In genomic region chr2:155818596-155819391, GRCm38 (mm10) we compare ENCODE assay signal across 8 mouse cellular contexts. TPM values are rescaled to one million over a fixed set of nuclear protein-coding genes. Genes with fewer than 3 reads are reported as not detected.
DNase-seq lines count a peak whose midpoint lies in the region; ATAC-seq and TF ChIP-seq lines count a peak whose summit lies in the region.

No protein-coding gene starts in this region.

- peaks cover 52% of the 10 kb centered on the region for H3K36me3 ChIP-seq in E14TG2a.4 (ENCODE audit: insufficient read depth, low read length)
- H3K36me3 ChIP-seq in forebrain, embryonic 13.5 days (ENCODE audit: poor library complexity, severe bottlenecking) = peaks cover 51% of the 10 kb centered on the region
- H3K36me3 ChIP-seq in liver, postnatal 0 days (replicated peaks; ENCODE audit: insufficient read depth, low read length) = peaks cover 34% of the 10 kb centered on the region
- peaks cover 23% of the 10 kb centered on the region for H3K36me3 ChIP-seq in neural tube, embryonic 14.5 days (ENCODE audit: control insufficient read depth, insufficient read depth, low read length)

- H3K4me2 ChIP-seq in forebrain, embryonic 13.5 days = peak overlapping the region; percentile 96
- peak overlapping the region; percentile 99 for H3K4me2 ChIP-seq in liver, postnatal 0 days (ENCODE audit: low read depth, low read length)
- H3K4me2 ChIP-seq in neural tube, embryonic 14.5 days (ENCODE audit: low read depth, low read length) = peak overlapping the region; percentile 81

- DNase-seq in c-Kit-positive CD71-positive TER-119-positive erythroid progenitor cells, embryonic 14.5 days (ENCODE audit: low spot score) = peak; percentile 90
- peak; percentile 96 for DNase-seq in heart, postnatal 10 days
- peak; percentile 97 for DNase-seq in large intestine, adult 2 months (ENCODE audit: low read depth, low spot score)
- peak; percentile 97 for DNase-seq in liver, postnatal 0 days
- DNase-seq in testis, postnatal 10 days (ENCODE audit: low spot score) = peak; percentile 96

- peak overlapping the region; percentile 90 for H3K4me3 ChIP-seq in E14TG2a.4 (replicated peaks; ENCODE audit: low read length)
- H3K4me3 ChIP-seq in forebrain, embryonic 13.5 days = peak overlapping the region; percentile 52
- peak overlapping the region; percentile 80 for H3K4me3 ChIP-seq in liver, postnatal 0 days (ENCODE audit: low read depth, low read length)
- peak overlapping the region; percentile 52 for H3K4me3 ChIP-seq in neural tube, embryonic 14.5 days (ENCODE audit: low read depth, low read length)

- no peaks in the 10 kb centered on the region for H3K27me3 ChIP-seq in E14TG2a.4 (ENCODE audit: insufficient read depth, low read length)
- no peaks in the 10 kb centered on the region for H3K27me3 ChIP-seq in forebrain, embryonic 13.5 days
- H3K27me3 ChIP-seq in liver, postnatal 0 days (ENCODE audit: insufficient read depth, low read length) = no peaks in the 10 kb centered on the region
- no peaks in the 10 kb centered on the region for H3K27me3 ChIP-seq in neural tube, embryonic 14.5 days (ENCODE audit: control insufficient read depth, insufficient read depth, low read length)

- TF ChIP-seq CTCF in E14TG2a.4 (conservative IDR thresholded peaks at IDR 0.05; ENCODE audit: low read length) = no peak
- TF ChIP-seq CTCF in liver, postnatal 0 days (IDR thresholded peaks at IDR 0.05; ENCODE audit: low read depth) = no peak

- no peak for TF ChIP-seq EP300 in liver, postnatal 0 days (IDR thresholded peaks at IDR 0.05; ENCODE audit: low read depth)

- H3K4me1 ChIP-seq in E14TG2a.4 (replicated peaks; ENCODE audit: low read depth, low read length) = peaks cover 62% of the 10 kb centered on the region
- H3K4me1 ChIP-seq in forebrain, embryonic 13.5 days = peaks cover 22% of the 10 kb centered on the region
- H3K4me1 ChIP-seq in liver, postnatal 0 days (ENCODE audit: insufficient read depth) = peaks cover 15% of the 10 kb centered on the region
- H3K4me1 ChIP-seq in neural tube, embryonic 14.5 days (ENCODE audit: control insufficient read depth, insufficient read depth, low read length) = peaks cover 12% of the 10 kb centered on the region; the same call in 1 of the 2 replicates

- H3K9me3 ChIP-seq in E14TG2a.4 (ENCODE audit: low read length) = no peaks in the 10 kb centered on the region
- no peaks in the 10 kb centered on the region for H3K9me3 ChIP-seq in forebrain, embryonic 13.5 days (replicated peaks)
- no peaks in the 10 kb centered on the region for H3K9me3 ChIP-seq in liver, postnatal 0 days (ENCODE audit: low read length)
- H3K9me3 ChIP-seq in neural tube, embryonic 14.5 days (ENCODE audit: control insufficient read depth, low read length) = no peaks in the 10 kb centered on the region

- ATAC-seq in forebrain, embryonic 13.5 days = peak; percentile 95
- peak; percentile 97 for ATAC-seq in liver, postnatal 0 days
- peak; percentile 93 for ATAC-seq in neural tube, embryonic 14.5 days (ENCODE audit: low read depth)

- H3K9ac ChIP-seq in forebrain, embryonic 13.5 days = peak overlapping the region; percentile 84
- H3K9ac ChIP-seq in liver, postnatal 0 days (replicated peaks) = peak overlapping the region; percentile 91
- peak overlapping the region; percentile 80 for H3K9ac ChIP-seq in neural tube, embryonic 14.5 days (replicated peaks; ENCODE audit: low read depth, low read length)

- intact Hi-C loops in heart, postnatal 10 days (cut with DNase I) = no loop called here

- H3K27ac ChIP-seq in forebrain, embryonic 13.5 days = peak overlapping the region; percentile 76
- peak overlapping the region; percentile 88 for H3K27ac ChIP-seq in liver, postnatal 0 days (ENCODE audit: low read depth)
- peak overlapping the region; percentile 85 for H3K27ac ChIP-seq in neural tube, embryonic 14.5 days (ENCODE audit: low read depth, low read length)

- 5% methylated on average over 37 of the region's 37 CpGs for WGBS in forebrain, embryonic 13.5 days
- under 1% methylated on average over 37 of the region's 37 CpGs for WGBS in large intestine, adult 2 months
- 2% methylated on average over 34 of the region's 37 CpGs for whole genome bisulfite sequencing in liver, postnatal 0 days (ENCODE audit: insufficient replicate concordance)
- 2% methylated on average over 37 of the region's 37 CpGs for WGBS in neural tube, embryonic 14.5 days

RNA-seq across cellular contexts. Expression of gene BC029722, which starts 0.4 kb away (rescaled TPM):
- 19.4 and 20.3 TPM in 2 replicates for polyA plus RNA-seq in forebrain, embryonic 13.5 days (2015; fragmentation: Nextera tagmentation; extraction: Ambion mirVana)
- total RNA-seq in heart, postnatal 10 days (2021) = 10 to 100 TPM; 16.3 to 16.8 TPM
- 19.0 and 22.9 TPM in 2 replicates for polyA plus RNA-seq in large intestine, adult 2 months (2012; rRNA removed)
- polyA plus RNA-seq in liver, postnatal 0 days (2015; fragmentation: Nextera tagmentation; extraction: Ambion mirVana) = 6.6 and 7.5 TPM in 2 replicates
- polyA plus RNA-seq in neural tube, embryonic 14.5 days (2014; fragmentation: Nextera tagmentation; extraction: Ambion mirVana) = 25.1 and 33.5 TPM in 2 replicates

RNA-seq across cellular contexts. Expression of gene Eif6, which starts 7.9 kb away (rescaled TPM):
- 164 and 171 TPM in 2 replicates for polyA plus RNA-seq in forebrain, embryonic 13.5 days (2015; fragmentation: Nextera tagmentation; extraction: Ambion mirVana)
- total RNA-seq in heart, postnatal 10 days (2021) = 10 to 100 TPM; 77.5 to 79.5 TPM
- 288 and 346 TPM in 2 replicates for polyA plus RNA-seq in large intestine, adult 2 months (2012; rRNA removed)
- polyA plus RNA-seq in liver, postnatal 0 days (2015; fragmentation: Nextera tagmentation; extraction: Ambion mirVana) = 120 and 130 TPM in 2 replicates
- polyA plus RNA-seq in neural tube, embryonic 14.5 days (2014; fragmentation: Nextera tagmentation; extraction: Ambion mirVana) = 133 and 153 TPM in 2 replicates

RNA-seq across cellular contexts. Expression of gene Fam83c, which starts 15.9 kb away (rescaled TPM):
- polyA plus RNA-seq in forebrain, embryonic 13.5 days (2015; fragmentation: Nextera tagmentation; extraction: Ambion mirVana) = 0.35 and 0.54 TPM in 2 replicates
- total RNA-seq in heart, postnatal 10 days (2021) = not detected
- polyA plus RNA-seq in large intestine, adult 2 months (2012; rRNA removed) = 0.97 and 1.7 TPM in 2 replicates
- polyA plus RNA-seq in liver, postnatal 0 days (2015; fragmentation: Nextera tagmentation; extraction: Ambion mirVana) = 0.15 and 0.19 TPM in 2 replicates
- polyA plus RNA-seq in neural tube, embryonic 14.5 days (2014; fragmentation: Nextera tagmentation; extraction: Ambion mirVana) = 0.25 and 0.28 TPM in 2 replicates

RNA-seq across cellular contexts. Expression of gene Mmp24, which starts 43.7 kb away (rescaled TPM):
- 5.1 and 5.8 TPM in 2 replicates for polyA plus RNA-seq in forebrain, embryonic 13.5 days (2015; fragmentation: Nextera tagmentation; extraction: Ambion mirVana)
- total RNA-seq in heart, postnatal 10 days (2021) = under 1 TPM in 1 of 2 experiments, not detected in 1; 0.07 TPM
- polyA plus RNA-seq in large intestine, adult 2 months (2012; rRNA removed) = 0.33 and 1.7 TPM in 2 replicates
- not detected in 2 replicates for polyA plus RNA-seq in liver, postnatal 0 days (2015; fragmentation: Nextera tagmentation; extraction: Ambion mirVana)
- polyA plus RNA-seq in neural tube, embryonic 14.5 days (2014; fragmentation: Nextera tagmentation; extraction: Ambion mirVana) = 18.5 and 20.0 TPM in 2 replicates

Comparison
In these comparisons a context has a peak if more than half of its experiments do, and no peak if none do; other contexts are left out.
1. Peak in every context shown above with its lines: DNase-seq, ATAC-seq, H3K4me3 ChIP-seq and H3K27ac ChIP-seq.